Mouse (Mus musculus): Measurements from ENCODE around the gene Serpina7. TPM values are rescaled to one million over a fixed set of nuclear protein-coding genes. Genes with fewer than 3 reads are reported as not detected.

Serpina7 gene
- 0.12 TPM in 1 of 2 replicates, not detected in the other for polyA plus RNA-seq (2016; fragmentation: Nextera tagmentation; extraction: Ambion mirVana)

DNA sequence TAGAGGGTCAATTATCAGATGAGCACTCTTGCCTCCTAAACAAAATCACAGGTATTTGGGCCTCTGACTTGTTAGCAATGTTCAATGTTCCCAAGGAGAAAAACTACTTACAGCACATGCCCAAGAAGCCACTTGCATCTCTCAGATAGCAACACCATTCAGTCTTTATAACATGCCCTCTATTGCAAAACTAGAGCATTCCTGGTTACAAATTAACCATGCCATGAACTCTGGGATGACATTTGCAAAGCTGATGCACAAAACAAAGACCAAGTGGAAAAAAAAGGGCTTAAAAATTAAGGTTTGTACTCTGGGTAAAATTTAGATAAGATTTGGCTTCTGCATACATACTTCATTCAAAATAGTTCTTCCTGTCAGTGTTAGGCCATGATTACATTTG lies at the start of gene Serpina7:
Gene Serpina7 (minus strand): TSS at position 160 of the 400 bp plus-strand sequence.
- ATAC-seq (ENCODE audit: insufficient number of reproducible peaks, insufficient read depth, low FRiP score, low TSS enrichment) = no peak
- H3K4me2 ChIP-seq (replicated peaks) = no peak within 1 kb of the TSS
- H3K9ac ChIP-seq = no peak within 1 kb of the TSS
- no peaks in the 10 kb centered on the region for H3K27me3 ChIP-seq
- H3K4me3 ChIP-seq = no peak within 1 kb of the TSS
- no peaks in the 10 kb centered on the region for H3K4me1 ChIP-seq
- H3K9me3 ChIP-seq = no peaks in the 10 kb centered on the region
- H3K27ac ChIP-seq = no peak within 1 kb of the TSS
- H3K36me3 ChIP-seq = no peaks in the 10 kb centered on the region

DNA sequence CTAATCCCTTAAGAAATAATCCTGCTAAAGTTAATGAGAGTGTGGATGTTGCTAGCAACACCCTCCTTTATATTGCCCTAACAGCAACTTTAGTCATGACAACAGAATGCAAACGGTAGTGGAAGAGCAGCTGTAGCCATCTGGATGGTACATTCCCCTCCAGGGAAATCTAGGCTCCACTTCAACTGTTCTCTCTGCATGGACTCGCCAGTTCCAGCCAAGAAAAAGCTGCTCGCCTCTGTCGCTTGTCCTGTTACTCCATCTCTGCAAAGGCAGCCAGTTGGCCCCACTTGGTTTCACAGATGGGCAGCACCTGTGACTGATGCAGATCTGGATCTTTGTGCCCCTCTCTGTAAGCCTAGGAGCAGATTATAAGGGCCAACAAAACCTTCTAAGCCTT lies 49.0 kb upstream of the Serpina7 start:
- WGBS = 51% methylated on average over 4 of the region's 4 CpGs
- no peak for ATAC-seq (ENCODE audit: insufficient number of reproducible peaks, insufficient read depth, low FRiP score, low TSS enrichment)

DNA sequence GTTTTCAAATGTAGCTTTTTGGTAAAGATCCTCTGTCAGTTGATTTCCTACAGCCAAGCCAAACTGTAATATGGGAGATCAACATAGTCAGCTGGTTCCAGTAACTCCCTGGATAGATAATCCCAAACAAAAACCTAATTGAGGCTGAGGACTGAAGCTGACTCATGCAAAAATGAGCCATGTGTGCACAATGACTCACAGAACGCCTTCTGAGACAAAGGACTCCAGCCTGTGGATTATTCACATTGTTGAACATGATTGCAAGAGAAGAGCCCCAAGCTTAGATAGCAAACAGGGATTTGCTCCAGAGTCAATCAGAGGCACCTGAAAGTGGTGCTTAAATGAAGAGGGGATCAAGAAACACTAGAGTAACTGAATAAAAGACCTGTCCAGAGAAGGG lies 12.2 kb upstream of the Serpina7 start:
- H3K9me3 ChIP-seq = no peaks in the 10 kb centered on the region

More for the DNA sequence above, 49.0 kb upstream of the Serpina7 start:
- Histone ChIP-seq H3K4me1 (no peaks in the 10 kb centered on the region), H3K9ac (no peak overlapping the region), H3K36me3 (no peaks in the 10 kb centered on the region), H3K27me3 (no peaks in the 10 kb centered on the region), H3K4me3 (no peak overlapping the region), H3K27ac (no peak overlapping the region), H3K4me2 (replicated peaks) (no peak overlapping the region), H3K9me3 (no peaks in the 10 kb centered on the region)

DNA sequence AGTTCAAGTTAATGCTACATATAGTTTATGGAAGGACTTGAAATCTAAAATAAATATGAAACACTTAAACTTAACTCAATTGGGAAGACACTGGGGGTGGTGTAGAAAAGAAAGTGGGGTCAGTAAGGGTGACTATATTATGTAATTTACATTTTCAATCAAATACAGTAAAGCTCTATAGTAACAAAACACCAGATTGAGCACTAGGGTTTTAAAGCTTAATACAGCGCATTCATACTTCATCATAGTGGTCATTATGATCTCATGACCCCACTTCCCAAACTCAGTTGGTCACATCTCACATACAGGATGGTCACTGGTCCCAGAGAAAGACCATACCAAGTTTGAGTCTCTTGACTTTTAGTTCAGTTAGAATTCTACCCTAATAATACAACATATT lies 907 bp upstream of the Serpina7 start, which contains the start of gene 4930513O06Rik:
Gene 4930513O06Rik (plus strand): TSS at position 301 of the 400 bp plus-strand sequence.
- H3K4me2 ChIP-seq (replicated peaks) = no peak within 1 kb of the TSS
- no peak within 1 kb of the TSS for H3K27ac ChIP-seq
- H3K4me1 ChIP-seq = no peaks in the 10 kb centered on the region
- ATAC-seq (ENCODE audit: insufficient number of reproducible peaks, insufficient read depth, low FRiP score, low TSS enrichment) = no peak
- no peak within 1 kb of the TSS for H3K4me3 ChIP-seq
- no peaks in the 10 kb centered on the region for H3K27me3 ChIP-seq
- H3K9me3 ChIP-seq = no peaks in the 10 kb centered on the region
- no peak within 1 kb of the TSS for H3K9ac ChIP-seq
- no peaks in the 10 kb centered on the region for H3K36me3 ChIP-seq
- WGBS = 94% methylated on average over 1 of the region's 1 CpGs

More for the DNA sequence above, 12.2 kb upstream of the Serpina7 start:
- Histone ChIP-seq H3K36me3 (no peaks in the 10 kb centered on the region), H3K27me3 (no peaks in the 10 kb centered on the region), H3K9ac (no peak overlapping the region), H3K27ac (no peak overlapping the region), H3K4me3 (no peak overlapping the region), H3K4me2 (replicated peaks) (no peak overlapping the region), H3K4me1 (no peaks in the 10 kb centered on the region)
- 58% methylated on average over 1 of the region's 1 CpGs for WGBS
- no peak for ATAC-seq (ENCODE audit: insufficient number of reproducible peaks, insufficient read depth, low FRiP score, low TSS enrichment)

DNA sequence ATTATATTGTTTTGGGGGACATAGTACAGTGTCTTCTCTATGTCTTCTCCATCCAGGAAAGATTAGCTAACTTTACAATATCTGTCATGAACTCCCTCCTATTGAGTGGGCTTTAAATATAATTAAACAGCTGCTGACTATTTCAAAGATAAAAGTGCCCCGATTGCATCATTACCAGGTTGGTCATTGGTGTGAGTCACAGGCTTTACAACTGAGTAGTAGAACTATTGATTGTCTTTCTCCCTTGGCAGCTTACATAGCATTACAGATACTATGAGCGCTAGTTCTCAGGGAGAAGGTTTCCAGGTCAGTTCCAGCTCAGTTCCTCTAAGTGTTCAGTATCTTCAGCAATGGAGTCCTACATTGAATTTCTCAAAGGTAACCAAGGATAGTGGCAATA lies 6.5 kb downstream of the Serpina7 start:
- Histone ChIP-seq H3K4me1 (no peaks in the 10 kb centered on the region), H3K9ac (no peak overlapping the region), H3K4me2 (replicated peaks) (no peak overlapping the region), H3K27me3 (no peaks in the 10 kb centered on the region), H3K9me3 (no peaks in the 10 kb centered on the region), H3K4me3 (no peak overlapping the region), H3K27ac (no peak overlapping the region), H3K36me3 (no peaks in the 10 kb centered on the region)
- 81% methylated on average over 2 of the region's 2 CpGs for WGBS
- ATAC-seq (ENCODE audit: insufficient number of reproducible peaks, insufficient read depth, low FRiP score, low TSS enrichment) = no peak

DNA sequence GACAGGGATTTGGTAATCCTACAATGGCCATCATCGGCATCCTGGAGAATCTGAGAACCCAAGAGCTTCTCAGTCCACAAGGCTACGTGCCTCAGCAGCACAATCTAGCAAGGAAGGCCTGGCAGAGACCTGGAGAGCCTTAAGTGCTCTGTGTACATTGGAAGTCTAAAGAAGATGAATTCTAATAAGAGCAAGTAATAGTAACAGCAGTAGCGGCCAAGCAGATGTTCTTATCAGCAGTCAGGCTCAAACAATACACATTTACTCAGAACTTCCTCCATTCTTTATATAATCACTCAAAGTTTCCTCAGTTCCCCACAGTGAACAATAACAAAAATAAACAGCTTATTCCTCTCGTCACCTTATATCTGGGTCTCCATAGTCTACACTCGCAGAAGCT lies 21.0 kb downstream of the Serpina7 start:
- 76% methylated on average over 5 of the region's 5 CpGs for WGBS
- H3K4me3 ChIP-seq = no peak overlapping the region
- no peaks in the 10 kb centered on the region for H3K36me3 ChIP-seq
- H3K9me3 ChIP-seq = no peaks in the 10 kb centered on the region
- no peak for ATAC-seq (ENCODE audit: insufficient number of reproducible peaks, insufficient read depth, low FRiP score, low TSS enrichment)
- no peak overlapping the region for H3K27ac ChIP-seq
- H3K4me2 ChIP-seq (replicated peaks) = no peak overlapping the region
- no peaks in the 10 kb centered on the region for H3K4me1 ChIP-seq
- H3K9ac ChIP-seq = no peak overlapping the region
- no peaks in the 10 kb centered on the region for H3K27me3 ChIP-seq

DNA sequence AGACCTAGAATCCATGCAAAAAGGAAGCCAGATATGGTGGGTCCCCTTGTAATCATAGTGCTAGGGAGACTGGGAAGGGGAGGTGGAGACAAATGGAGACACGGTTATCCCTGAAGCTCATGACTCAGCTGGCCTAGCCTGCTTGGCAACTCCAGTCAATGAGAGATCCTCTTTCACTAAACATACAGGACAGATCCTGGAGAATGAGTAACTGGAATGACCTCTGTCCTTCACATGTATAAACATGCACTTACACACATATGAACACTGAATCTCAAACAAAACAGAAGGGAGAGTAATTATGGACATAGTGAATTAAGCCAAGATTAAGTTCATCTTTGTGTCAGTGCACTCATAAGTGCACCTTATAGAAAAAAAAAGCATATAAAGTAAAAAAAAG lies 31.9 kb downstream of the Serpina7 start:
- no peak overlapping the region for H3K27ac ChIP-seq
- no peak overlapping the region for H3K4me3 ChIP-seq
- no peaks in the 10 kb centered on the region for H3K9me3 ChIP-seq
- H3K4me1 ChIP-seq = no peaks in the 10 kb centered on the region
- H3K27me3 ChIP-seq = no peaks in the 10 kb centered on the region
- no peak for ATAC-seq (ENCODE audit: insufficient number of reproducible peaks, insufficient read depth, low FRiP score, low TSS enrichment)
- H3K4me2 ChIP-seq (replicated peaks) = no peak overlapping the region
- H3K36me3 ChIP-seq = no peaks in the 10 kb centered on the region
- H3K9ac ChIP-seq = no peak overlapping the region
- WGBS = 67% methylated on average over 1 of the region's 1 CpGs

DNA sequence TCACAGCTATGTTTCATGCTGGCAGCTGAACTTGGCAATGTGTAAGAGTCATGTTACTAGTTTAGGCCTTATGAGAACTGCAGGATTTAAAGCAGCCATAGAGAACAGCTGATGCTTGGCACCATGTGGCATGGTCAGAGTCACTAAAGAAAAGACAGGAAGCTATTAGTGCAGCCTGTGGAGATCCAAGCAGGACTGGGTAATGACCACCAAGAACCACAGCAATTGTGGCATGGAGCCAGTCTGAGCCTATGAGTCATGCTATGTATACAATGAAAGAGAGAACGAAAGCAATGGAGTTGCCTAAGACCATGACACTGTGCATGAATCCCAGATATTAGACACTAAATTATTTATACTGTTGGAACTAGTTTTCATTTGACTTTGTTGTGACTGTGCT lies 33.1 kb downstream of the Serpina7 start:
- H3K36me3 ChIP-seq = no peaks in the 10 kb centered on the region
- no peaks in the 10 kb centered on the region for H3K9me3 ChIP-seq
- 72% methylated on average over 1 of the region's 1 CpGs for WGBS
- no peak overlapping the region for H3K4me2 ChIP-seq (replicated peaks)
- no peak overlapping the region for H3K4me3 ChIP-seq
- no peaks in the 10 kb centered on the region for H3K27me3 ChIP-seq
- ATAC-seq (ENCODE audit: insufficient number of reproducible peaks, insufficient read depth, low FRiP score, low TSS enrichment) = no peak
- no peak overlapping the region for H3K27ac ChIP-seq
- no peaks in the 10 kb centered on the region for H3K4me1 ChIP-seq
- no peak overlapping the region for H3K9ac ChIP-seq

DNA sequence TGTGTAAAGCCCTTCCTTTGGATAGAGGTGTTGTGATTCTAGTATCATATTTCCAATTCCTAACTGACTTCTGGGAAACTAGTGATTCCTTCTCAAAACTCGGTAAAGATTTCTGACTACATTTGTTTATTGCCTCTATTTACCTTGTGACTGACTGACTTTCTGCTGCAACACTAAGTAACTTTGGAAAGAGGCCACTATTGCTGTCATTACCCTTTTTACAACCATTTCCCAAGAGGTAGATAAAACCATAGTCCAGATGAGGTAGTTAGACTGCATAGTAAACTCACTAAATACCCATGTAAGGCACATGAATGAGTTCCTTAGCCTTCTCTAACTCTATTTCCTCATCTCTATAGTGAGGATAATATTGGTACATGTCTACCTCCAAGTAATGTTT lies 43.9 kb downstream of the Serpina7 start:
- no peak overlapping the region for H3K4me3 ChIP-seq
- no peak overlapping the region for H3K27ac ChIP-seq
- no peak overlapping the region for H3K9ac ChIP-seq
- no peaks in the 10 kb centered on the region for H3K27me3 ChIP-seq
- H3K36me3 ChIP-seq = no peaks in the 10 kb centered on the region
- H3K4me2 ChIP-seq (replicated peaks) = no peak overlapping the region
- 67% methylated on average over 1 of the region's 1 CpGs for WGBS
- H3K9me3 ChIP-seq = no peaks in the 10 kb centered on the region
- ATAC-seq (ENCODE audit: insufficient number of reproducible peaks, insufficient read depth, low FRiP score, low TSS enrichment) = no peak
- no peaks in the 10 kb centered on the region for H3K4me1 ChIP-seq

DNA sequence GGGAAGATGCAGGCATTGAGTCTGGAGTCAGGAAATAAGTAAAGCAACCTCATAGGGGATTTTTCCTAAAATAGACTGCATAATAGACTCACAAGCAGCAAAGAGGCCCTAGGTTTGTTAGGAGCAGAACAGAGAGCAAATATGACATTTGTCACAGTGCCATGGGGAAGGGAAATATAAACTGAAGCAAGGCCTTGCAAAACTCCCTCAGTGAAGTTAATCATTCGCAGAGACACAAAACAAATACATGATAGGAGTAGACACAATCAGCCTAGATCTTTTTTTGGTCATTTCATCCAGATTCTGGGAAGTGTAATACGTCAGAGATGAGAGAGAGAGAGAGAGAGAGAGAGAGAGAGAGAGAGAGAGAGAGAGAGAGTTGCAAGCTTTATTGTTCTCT lies 45.7 kb downstream of the Serpina7 start:
- Histone ChIP-seq H3K4me3 (no peak overlapping the region), H3K9ac (no peak overlapping the region), H3K4me1 (no peaks in the 10 kb centered on the region), H3K27me3 (no peaks in the 10 kb centered on the region), H3K27ac (no peak overlapping the region), H3K36me3 (no peaks in the 10 kb centered on the region), H3K4me2 (replicated peaks) (no peak overlapping the region), H3K9me3 (no peaks in the 10 kb centered on the region)
- no peak for ATAC-seq (ENCODE audit: insufficient number of reproducible peaks, insufficient read depth, low FRiP score, low TSS enrichment)
- WGBS = 66% methylated on average over 2 of the region's 2 CpGs

DNA sequence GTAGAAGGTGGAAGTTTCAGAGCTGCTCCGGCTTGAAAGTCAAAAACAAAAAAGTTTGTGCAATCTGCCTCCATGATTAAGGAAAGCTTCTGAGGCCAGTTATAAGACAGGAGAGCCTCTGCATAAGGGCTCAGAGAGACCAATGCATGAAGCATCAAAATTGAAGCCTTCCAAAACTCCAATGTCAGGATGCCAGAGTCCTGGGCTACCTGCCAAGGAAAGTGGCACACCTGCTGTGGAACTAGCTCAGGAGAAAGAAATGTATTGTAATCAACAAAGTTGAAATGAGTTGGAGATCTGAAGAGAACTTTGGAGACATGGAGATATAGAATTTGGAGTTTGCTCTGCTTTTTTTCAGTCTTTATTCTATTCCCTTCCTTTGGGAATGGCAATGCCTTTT lies 47.4 kb downstream of the Serpina7 start:
- H3K9me3 ChIP-seq = no peaks in the 10 kb centered on the region
- no peak overlapping the region for H3K4me2 ChIP-seq (replicated peaks)
- no peak overlapping the region for H3K4me3 ChIP-seq
- H3K36me3 ChIP-seq = no peaks in the 10 kb centered on the region
- no peak overlapping the region for H3K9ac ChIP-seq
- H3K27ac ChIP-seq = no peak overlapping the region
- H3K4me1 ChIP-seq = no peaks in the 10 kb centered on the region
- WGBS = 92% methylated on average over 1 of the region's 1 CpGs
- H3K27me3 ChIP-seq = no peaks in the 10 kb centered on the region
- no peak for ATAC-seq (ENCODE audit: insufficient number of reproducible peaks, insufficient read depth, low FRiP score, low TSS enrichment)

Data from embryonic facial prominence, embryonic 12.5 days (tissue).